Mouse (Mus musculus): Measurements from ENCODE around the gene Stum. TPM values are rescaled to one million over a fixed set of nuclear protein-coding genes. Genes with fewer than 3 reads are reported as not detected.

Stum gene
- polyA plus RNA-seq, 1 experiment: 4.2 TPM

GRCm38 (mm10) chr1:180415064-180415463 lies 68.2 kb downstream of the Stum start:
- no peak for DNase-seq
- Histone ChIP-seq H3K4me3 (replicated peaks; ENCODE audit: extremely low read depth, low read depth, low read length) (no peak overlapping the region), H3K4me1 (ENCODE audit: control insufficient read depth, insufficient read depth, low read length) (peaks cover 15% of the 10 kb centered on the region)
- TF ChIP-seq POLR2A (IDR thresholded peaks at IDR 0.05; ENCODE audit: borderline replicate concordance, extremely low read depth, low read depth, low read length) (no peak), CTCF (IDR thresholded peaks at IDR 0.05; ENCODE audit: insufficient read depth, low read length) (no peak)
- 56% methylated on average over 4 of the region's 4 CpGs for WGBS

DNA sequence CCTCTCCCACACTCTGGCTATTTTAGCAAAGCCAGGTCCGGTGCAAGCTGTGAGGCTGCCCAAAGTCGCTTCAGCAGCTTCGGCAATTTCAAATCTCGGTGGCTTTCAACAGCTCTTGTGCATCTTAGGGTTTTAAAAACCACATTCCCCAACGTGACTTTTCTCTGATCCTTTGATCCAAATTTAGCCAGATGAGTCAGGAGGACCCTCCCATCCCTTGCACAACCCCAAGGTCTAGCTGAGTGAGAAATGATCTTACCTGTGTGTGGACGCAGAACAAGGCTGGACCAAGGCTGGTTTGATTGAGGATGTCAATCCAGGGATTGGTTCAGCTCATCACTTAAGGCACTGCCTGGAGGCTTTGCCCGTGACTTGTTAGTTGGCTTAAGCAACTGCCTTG lies 73.0 kb downstream of the Stum start:
- TF ChIP-seq POLR2A (IDR thresholded peaks at IDR 0.05; ENCODE audit: borderline replicate concordance, extremely low read depth, low read depth, low read length) (no peak), CTCF (IDR thresholded peaks at IDR 0.05; ENCODE audit: insufficient read depth, low read length) (no peak)
- H3K4me1 ChIP-seq (ENCODE audit: control insufficient read depth, insufficient read depth, low read length): peaks cover 53% of the 10 kb centered on the region
- 41% methylated on average over 7 of the region's 7 CpGs for WGBS
- no peak overlapping the region for H3K4me3 ChIP-seq (replicated peaks; ENCODE audit: extremely low read depth, low read depth, low read length)
- DNase-seq: no peak

- 38% methylated on average over 5 of the region's 5 CpGs for WGBS
- DNase-seq: no peak
- H3K4me3 ChIP-seq (replicated peaks; ENCODE audit: extremely low read depth, low read depth, low read length): no peak overlapping the region
- TF ChIP-seq CTCF (IDR thresholded peaks at IDR 0.05; ENCODE audit: insufficient read depth, low read length) (no peak), POLR2A (IDR thresholded peaks at IDR 0.05; ENCODE audit: borderline replicate concordance, extremely low read depth, low read depth, low read length) (no peak)
- H3K4me1 ChIP-seq (ENCODE audit: control insufficient read depth, insufficient read depth, low read length): peaks cover 58% of the 10 kb centered on the region
Measured at GRCm38 (mm10) chr1:180409771-180410170, 73.5 kb downstream of the Stum start.

GRCm38 (mm10) chr1:180408832-180409231 lies 74.5 kb downstream of the Stum start:
- no peak overlapping the region for H3K4me3 ChIP-seq (replicated peaks; ENCODE audit: extremely low read depth, low read depth, low read length)
- 9% methylated on average over 9 of the region's 9 CpGs for WGBS
- H3K4me1 ChIP-seq (ENCODE audit: control insufficient read depth, insufficient read depth, low read length): peaks cover 66% of the 10 kb centered on the region
- peak; percentile 19; the same call in 1 of the 2 replicates for TF ChIP-seq POLR2A (IDR thresholded peaks at IDR 0.05; ENCODE audit: borderline replicate concordance, extremely low read depth, low read depth, low read length)
- TF ChIP-seq CTCF (IDR thresholded peaks at IDR 0.05; ENCODE audit: insufficient read depth, low read length): no peak
- DNase-seq: no peak

DNA sequence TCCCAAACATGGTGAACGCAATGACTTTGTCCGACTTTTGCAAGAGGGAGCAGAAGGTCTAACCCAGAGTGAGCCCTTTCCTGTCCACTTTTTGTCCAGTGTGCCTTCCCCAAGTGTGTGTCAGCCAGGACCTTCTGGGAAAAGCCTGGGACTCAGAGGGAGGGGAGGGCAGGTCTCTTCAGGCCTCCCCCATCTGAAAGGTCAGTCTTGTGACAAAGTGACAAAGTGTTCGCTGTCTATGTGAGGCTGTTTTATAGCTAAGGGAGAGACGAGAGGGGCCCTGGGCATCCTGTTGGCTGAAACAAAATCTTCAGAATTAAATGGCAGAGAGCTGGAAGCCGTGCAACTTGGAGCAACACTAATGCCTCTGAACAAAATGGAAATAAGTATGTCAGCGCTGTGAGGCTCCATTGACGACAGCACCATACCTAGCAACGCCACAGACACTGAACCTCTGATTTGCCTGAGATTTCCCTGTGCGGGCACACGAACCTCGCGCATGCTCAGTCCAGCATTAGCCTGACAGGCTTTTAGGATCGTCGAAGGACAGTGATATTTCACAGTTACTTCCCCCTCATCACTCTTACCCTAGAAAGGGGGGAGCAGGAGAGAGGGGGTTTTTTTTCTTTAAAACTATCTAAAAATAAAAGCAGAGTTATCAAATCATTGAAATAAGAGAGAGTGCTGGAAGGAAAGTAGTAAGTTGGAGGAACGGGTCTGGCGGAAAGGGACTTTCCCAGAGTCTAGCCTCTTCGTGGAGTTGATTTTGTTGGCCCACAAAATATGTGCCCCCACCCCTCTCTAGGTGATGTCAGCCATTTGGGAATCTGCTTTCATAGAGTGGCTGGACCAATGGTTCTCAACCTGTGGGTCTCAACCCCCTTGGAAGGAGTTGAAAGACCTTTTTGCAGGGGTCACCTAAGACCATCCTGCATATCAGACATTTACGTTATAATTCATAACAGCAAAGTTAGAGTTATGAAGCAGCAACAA lies 75.3 kb downstream of the Stum start:
- peaks cover 74% of the 10 kb centered on the region for H3K4me1 ChIP-seq (ENCODE audit: control insufficient read depth, insufficient read depth, low read length)
- WGBS: 61% methylated on average over 18 of the region's 18 CpGs
- DNase-seq: no peak
- H3K4me3 ChIP-seq (replicated peaks; ENCODE audit: extremely low read depth, low read depth, low read length): no peak overlapping the region
- TF ChIP-seq CTCF (IDR thresholded peaks at IDR 0.05; ENCODE audit: insufficient read depth, low read length): no peak
- no peak for TF ChIP-seq POLR2A (IDR thresholded peaks at IDR 0.05; ENCODE audit: borderline replicate concordance, extremely low read depth, low read depth, low read length)

DNA sequence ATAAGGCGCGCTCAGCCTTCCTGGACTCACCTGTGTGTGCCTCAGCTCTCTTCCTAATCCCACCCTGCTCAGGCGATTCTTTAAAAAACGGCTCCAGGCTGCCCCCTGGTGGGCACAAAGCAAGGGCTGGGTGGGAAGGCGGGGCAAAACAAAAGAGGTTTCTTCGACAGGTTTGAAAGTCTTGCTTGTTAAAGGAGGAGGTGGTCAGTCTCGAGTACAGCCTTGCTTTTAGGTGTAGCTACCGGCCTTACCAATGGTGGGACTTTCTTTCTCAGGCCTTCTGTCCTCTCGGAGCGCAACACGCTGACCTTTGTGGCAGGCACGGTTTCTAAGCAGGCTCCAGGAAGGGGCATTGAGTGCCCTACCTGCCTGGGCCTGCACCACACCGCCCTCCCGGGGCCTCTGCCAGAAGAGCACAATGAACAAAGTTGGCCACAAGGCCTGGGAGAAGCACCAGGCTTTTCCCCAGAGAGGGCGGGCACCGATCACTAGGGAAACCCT lies 76.1 kb downstream of the Stum start:
- H3K4me1 ChIP-seq (ENCODE audit: control insufficient read depth, insufficient read depth, low read length): peaks cover 80% of the 10 kb centered on the region
- WGBS: 15% methylated on average over 16 of the region's 16 CpGs
- TF ChIP-seq POLR2A (IDR thresholded peaks at IDR 0.05; ENCODE audit: borderline replicate concordance, extremely low read depth, low read depth, low read length) (peak; percentile 32; the same call in 1 of the 2 replicates), CTCF (IDR thresholded peaks at IDR 0.05; ENCODE audit: insufficient read depth, low read length) (peak; percentile 51)
- peak; percentile 79 for DNase-seq
- H3K4me3 ChIP-seq (replicated peaks; ENCODE audit: extremely low read depth, low read depth, low read length): peak overlapping the region; percentile 35

DNA sequence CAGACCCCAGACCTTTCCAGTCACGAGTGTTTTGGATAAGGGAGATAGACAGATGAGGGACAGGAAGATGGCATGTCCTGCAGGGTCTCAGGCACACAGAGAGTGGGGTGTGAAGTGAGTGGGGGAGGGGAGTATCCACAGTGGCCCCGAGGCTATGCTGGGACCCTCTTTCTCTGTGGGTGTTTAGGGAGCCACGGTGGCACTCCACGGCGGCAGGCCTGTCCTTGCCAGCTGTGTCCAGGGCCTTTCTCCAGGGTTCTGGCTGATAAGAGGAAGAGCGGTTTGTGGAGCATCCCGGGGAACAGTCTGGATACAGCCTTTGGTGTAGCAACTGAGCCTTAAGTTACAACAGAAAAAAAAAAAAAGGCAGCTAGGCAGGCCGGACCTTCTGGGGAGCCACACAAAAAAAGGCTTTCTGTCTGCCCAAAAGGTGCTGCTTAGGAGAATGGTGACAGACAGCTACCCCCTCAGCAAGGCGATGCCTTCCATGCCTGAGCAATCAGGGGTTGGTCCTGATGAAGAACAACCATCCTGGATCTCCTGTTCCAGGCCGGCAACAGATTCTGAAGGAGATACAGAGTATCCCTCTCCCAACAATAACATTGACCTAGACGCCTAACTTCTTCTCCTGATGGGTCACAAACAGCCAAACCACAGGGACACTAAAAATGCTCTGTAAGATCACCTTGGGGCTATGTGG lies 76.8 kb downstream of the Stum start:
- TF ChIP-seq POLR2A (IDR thresholded peaks at IDR 0.05; ENCODE audit: borderline replicate concordance, extremely low read depth, low read depth, low read length) (no peak), CTCF (IDR thresholded peaks at IDR 0.05; ENCODE audit: insufficient read depth, low read length) (no peak)
- Histone ChIP-seq H3K4me1 (ENCODE audit: control insufficient read depth, insufficient read depth, low read length) (peaks cover 80% of the 10 kb centered on the region), H3K4me3 (replicated peaks; ENCODE audit: extremely low read depth, low read depth, low read length) (no peak overlapping the region)
- WGBS: 57% methylated on average over 11 of the region's 11 CpGs
- no peak for DNase-seq

- 42% methylated on average over 9 of the region's 9 CpGs for WGBS
- TF ChIP-seq POLR2A (IDR thresholded peaks at IDR 0.05; ENCODE audit: borderline replicate concordance, extremely low read depth, low read depth, low read length) (no peak), CTCF (IDR thresholded peaks at IDR 0.05; ENCODE audit: insufficient read depth, low read length) (no peak)
- DNase-seq: no peak
- peaks cover 82% of the 10 kb centered on the region for H3K4me1 ChIP-seq (ENCODE audit: control insufficient read depth, insufficient read depth, low read length)
- H3K4me3 ChIP-seq (replicated peaks; ENCODE audit: extremely low read depth, low read depth, low read length): no peak overlapping the region
Measured at GRCm38 (mm10) chr1:180405576-180406335, 77.5 kb downstream of the Stum start.

DNA sequence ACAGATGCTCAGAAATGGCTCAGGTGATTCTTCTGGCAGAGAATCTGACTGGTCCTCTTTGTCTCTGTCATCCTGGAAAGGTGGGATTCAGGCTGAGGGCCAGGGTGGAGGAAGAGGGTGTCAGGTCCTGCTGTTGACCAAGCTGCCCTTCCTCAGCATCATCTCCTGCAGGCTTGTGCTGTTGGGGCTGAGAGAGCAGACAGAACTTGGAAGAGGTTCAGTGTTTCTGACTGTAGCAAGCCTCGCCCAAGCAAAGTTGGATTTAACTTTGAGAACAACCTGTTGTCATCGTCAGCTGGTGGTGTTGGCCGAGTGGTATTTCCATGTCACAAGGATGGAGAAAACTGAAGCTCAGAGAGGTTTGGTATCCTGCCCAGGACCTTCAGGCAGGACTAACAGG lies 78.6 kb downstream of the Stum start:
- H3K4me1 ChIP-seq (ENCODE audit: control insufficient read depth, insufficient read depth, low read length): peaks cover 82% of the 10 kb centered on the region
- 21% methylated on average over 3 of the region's 3 CpGs for WGBS
- no peak overlapping the region for H3K4me3 ChIP-seq (replicated peaks; ENCODE audit: extremely low read depth, low read depth, low read length)
- TF ChIP-seq CTCF (IDR thresholded peaks at IDR 0.05; ENCODE audit: insufficient read depth, low read length): no peak
- TF ChIP-seq POLR2A (IDR thresholded peaks at IDR 0.05; ENCODE audit: borderline replicate concordance, extremely low read depth, low read depth, low read length): no peak
- DNase-seq: no peak
